Mouse (Mus musculus) liver, embryonic 14.5 days (tissue): Measurements from ENCODE around the gene Abcc1.

Source experiments
- CTCF ChIP-seq: IDR thresholded peaks from 2 replicates; pipeline ENCODE4 v1.5.1; 2016; ENCODE audit warnings: antibody characterized with exemption, low read depth, control low read depth
- EP300 ChIP-seq: IDR thresholded peaks from 2 replicates; pipeline ENCODE4 v1.6.1; 2016; ENCODE audit warnings: antibody characterized with exemption, low read depth

DNA sequence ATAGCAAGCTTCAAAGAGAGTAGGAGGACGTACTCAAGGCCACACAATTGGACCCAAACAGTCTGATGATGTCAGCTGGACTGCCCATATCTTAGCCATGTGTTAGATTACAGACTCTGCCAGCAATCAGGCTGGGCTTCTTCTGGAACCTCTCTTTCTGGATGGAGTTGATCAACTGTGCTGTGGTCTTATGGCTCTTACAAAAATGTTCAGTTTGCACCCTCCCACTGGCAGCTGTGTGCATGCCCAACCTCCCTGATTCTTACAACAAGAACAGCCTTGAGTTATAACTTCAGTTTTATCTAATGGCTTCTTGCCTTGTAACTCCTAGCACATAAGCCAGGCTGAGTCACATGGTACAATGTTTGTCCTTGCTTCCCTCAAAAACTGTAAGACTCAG lies 33.2 kb upstream of the Abcc1 start:
- TF ChIP-seq CTCF, result no peak
- no peak for TF ChIP-seq EP300
